Comparison of ENCODE assay signal across 13 mouse cellular contexts in genomic region chr16:63094126-63094840, GRCm38 (mm10).
DNase-seq lines count a peak whose midpoint lies in the region; ATAC-seq lines count a peak whose summit lies in the region.
"Had no signal": no experiment of that assay in that cellular context is flagged by ENCODE, and none has a peak within 500 bp of the region (broad histone marks: within the 10 kb centered on the region; RNA-seq: fewer than 3 reads in every experiment).

No protein-coding gene starts in this region.

- no peaks in the 10 kb centered on the region for H3K27me3 ChIP-seq in heart, embryonic 11.5 days (ENCODE audit: control insufficient read depth, insufficient read depth, low read length)
- H3K27me3 ChIP-seq: hindbrain, embryonic 12.5 days had no signal

- H3K9ac ChIP-seq in heart, embryonic 11.5 days (ENCODE audit: low read depth, low read length): no peak overlapping the region
- H3K9ac ChIP-seq: hindbrain, embryonic 12.5 days had no signal

- ATAC-seq in heart, embryonic 11.5 days (replicated peaks; ENCODE audit: insufficient number of reproducible peaks, low FRiP score, low TSS enrichment): no peak
- ATAC-seq: Patski had no signal

- no peak overlapping the region for H3K4me3 ChIP-seq in heart, embryonic 11.5 days (ENCODE audit: low read depth, low read length)
- H3K4me3 ChIP-seq: erythroblast, embryonic 14.5 days; hindbrain, embryonic 12.5 days; layer of hippocampus, adult 2 months; limb, embryonic 10.5 days had no signal

- no peaks in the 10 kb centered on the region for H3K36me3 ChIP-seq in heart, embryonic 11.5 days (ENCODE audit: control insufficient read depth, insufficient read depth, low read length)
- H3K36me3 ChIP-seq: hindbrain, embryonic 12.5 days; limb, embryonic 10.5 days had no signal

- no peak overlapping the region for H3K27ac ChIP-seq in heart, embryonic 11.5 days (ENCODE audit: low read depth, low read length)
- H3K27ac ChIP-seq: hindbrain, embryonic 12.5 days; layer of hippocampus, adult 2 months; limb, embryonic 10.5 days had no signal

- no peaks in the 10 kb centered on the region for H3K4me1 ChIP-seq in heart, embryonic 11.5 days (ENCODE audit: control insufficient read depth, insufficient read depth, low read length)

- no peaks in the 10 kb centered on the region for H3K9me3 ChIP-seq in heart, embryonic 11.5 days (replicated peaks; ENCODE audit: control insufficient read depth, low read length)
- H3K9me3 ChIP-seq: hindbrain, embryonic 12.5 days; limb, embryonic 10.5 days had no signal

- 73% methylated on average over 5 of the region's 5 CpGs for WGBS in heart, embryonic 11.5 days (ENCODE audit: insufficient replicate concordance)

- peak; percentile 94 for DNase-seq in heart, adult 11 months
- DNase-seq in ovary, adult 18-20 months (ENCODE audit: low spot score): peak; percentile 19
- no peak for DNase-seq in ovary, postnatal 14 days (ENCODE audit: low spot score)
- peak; percentile 65 for DNase-seq in kidney, postnatal 14 days
- DNase-seq in testis, postnatal 14 days (ENCODE audit: low spot score): peak; percentile 15
- no peak for DNase-seq in thymus, adult 18-20 months
- DNase-seq in spleen, postnatal 14 days (ENCODE audit: low spot score in 2 of 2): no peak

- no peak overlapping the region for H3K4me2 ChIP-seq in heart, embryonic 11.5 days
- H3K4me2 ChIP-seq: hindbrain, embryonic 12.5 days had no signal

Comparison
In these comparisons a context has a peak if more than half of its experiments do, and no peak if none do; other contexts are left out.
1. DNase-seq: peak in heart, adult 11 months (single experiment), ovary, adult 18-20 months (single experiment), kidney, postnatal 14 days (single experiment) and testis, postnatal 14 days (single experiment); none in ovary, postnatal 14 days (single experiment), thymus, adult 18-20 months (0 of 2) and spleen, postnatal 14 days (0 of 2).